11 mouse cellular contexts compared by ENCODE assay signal in the genomic region with DNA sequence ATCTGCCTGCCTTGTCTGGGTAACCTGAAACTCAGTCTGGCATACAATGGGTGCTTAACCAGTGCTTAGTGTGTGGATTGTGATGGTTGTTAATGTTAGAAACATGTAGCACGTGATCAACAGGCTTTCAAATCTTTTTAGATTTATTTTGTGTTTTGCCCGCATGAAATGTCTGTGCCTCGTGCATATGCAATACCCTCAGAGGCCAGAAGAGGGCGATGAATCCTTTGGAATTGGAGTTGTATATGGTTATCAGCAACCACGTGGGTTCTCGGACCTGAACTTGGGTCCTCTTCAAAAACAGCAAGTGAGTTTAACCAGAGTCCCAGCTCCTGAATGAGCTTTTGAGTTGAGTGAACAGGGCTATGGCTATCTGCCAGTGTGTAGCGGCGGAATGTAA.
DNase-seq lines count a peak whose midpoint lies in the region; ATAC-seq and TF ChIP-seq lines count a peak whose summit lies in the region.
"Had no signal": no experiment of that assay in that cellular context is flagged by ENCODE, and none has a peak within 500 bp of the region (broad histone marks: within the 10 kb centered on the region; RNA-seq: fewer than 3 reads in every experiment).

No protein-coding gene starts in this region.

- no peaks in the 10 kb centered on the region; the same call in 1 of the 2 replicates for H3K27me3 ChIP-seq in liver, adult 2 months (ENCODE audit: control insufficient read depth, insufficient read depth, low read length)
- no peaks in the 10 kb centered on the region for H3K27me3 ChIP-seq in liver, embryonic 11.5 days (replicated peaks; ENCODE audit: control insufficient read depth, insufficient read depth, low read length)
- H3K27me3 ChIP-seq: lung, embryonic 15.5 days had no signal

- peak; percentile 26; the same call in 1 of the 2 replicates for TF ChIP-seq CTCF in liver, adult 2 months (IDR thresholded peaks at IDR 0.05; ENCODE audit: low read depth, low read length)

- DNase-seq in embryo, embryonic 10 days (ENCODE audit: low spot score) = peak; percentile 39
- no peak for DNase-seq in embryo, embryonic 11 days
- DNase-seq in liver, adult 2 months (ENCODE audit: extremely low read depth, low read depth, low spot score) = peak; percentile 12
- DNase-seq in liver, embryonic 11.5 days (ENCODE audit: low spot score) = no peak
- peak; percentile 22 for DNase-seq in NIH3T3 (ENCODE audit: low read depth)
- peak; percentile 6 for DNase-seq in lung, postnatal 10 days
- no peak for DNase-seq in cerebellum, adult 9-10 months
- no peak for DNase-seq in urinary bladder, postnatal 4 days (ENCODE audit: low spot score in 2 of 2)
- DNase-seq: cerebellum, adult 11-12 months; kidney, postnatal 14 days had no signal

- WGBS in liver, adult 2 months = 72% methylated on average over 8 of the region's 8 CpGs
- WGBS in liver, embryonic 11.5 days = 55% methylated on average over 8 of the region's 8 CpGs

- no peak overlapping the region for H3K9ac ChIP-seq in liver, adult 2 months (ENCODE audit: low read depth, low read length)
- no peak overlapping the region for H3K9ac ChIP-seq in liver, embryonic 11.5 days (ENCODE audit: low read depth, low read length)
- H3K9ac ChIP-seq: lung, embryonic 15.5 days had no signal

- no peaks in the 10 kb centered on the region for H3K4me1 ChIP-seq in liver, adult 2 months (ENCODE audit: control insufficient read depth, insufficient read depth, low read length)
- H3K4me1 ChIP-seq in liver, embryonic 11.5 days (replicated peaks; ENCODE audit: control insufficient read depth, insufficient read depth, low read length) = no peaks in the 10 kb centered on the region
- H3K4me1 ChIP-seq: lung, embryonic 15.5 days had no signal

- H3K4me3 ChIP-seq in liver, adult 2 months (ENCODE audit: insufficient read depth, low read depth, low read length) = no peak overlapping the region
- H3K4me3 ChIP-seq in liver, embryonic 11.5 days (ENCODE audit: low read depth, low read length) = no peak overlapping the region
- H3K4me3 ChIP-seq: lung, embryonic 15.5 days had no signal

- no peak overlapping the region for H3K4me2 ChIP-seq in liver, embryonic 11.5 days
- H3K4me2 ChIP-seq: lung, embryonic 15.5 days had no signal

- H3K79me2 ChIP-seq in liver, adult 2 months (ENCODE audit: control insufficient read depth, insufficient read depth, low read length) = no peaks in the 10 kb centered on the region

- no peak overlapping the region for H3K27ac ChIP-seq in liver, adult 2 months (replicated peaks; ENCODE audit: insufficient read depth, low read depth, low read length)
- H3K27ac ChIP-seq in liver, embryonic 11.5 days (ENCODE audit: low read depth, low read length) = no peak overlapping the region
- H3K27ac ChIP-seq: lung, embryonic 15.5 days had no signal

- ATAC-seq in liver, embryonic 11.5 days (replicated peaks; ENCODE audit: low FRiP score) = no peak

- H3K9me3 ChIP-seq in liver, embryonic 11.5 days (ENCODE audit: control insufficient read depth, low read length) = no peaks in the 10 kb centered on the region
- H3K9me3 ChIP-seq: lung, embryonic 15.5 days had no signal

- H3K36me3 ChIP-seq in liver, adult 2 months (ENCODE audit: control insufficient read depth, insufficient read depth, low read length) = no peaks in the 10 kb centered on the region
- H3K36me3 ChIP-seq in liver, embryonic 11.5 days (ENCODE audit: control insufficient read depth, insufficient read depth, low read length) = no peaks in the 10 kb centered on the region
- H3K36me3 ChIP-seq: lung, embryonic 15.5 days had no signal

- TF ChIP-seq POLR2A in liver, adult 2 months (IDR thresholded peaks at IDR 0.05; ENCODE audit: extremely low read depth, insufficient read depth, low read length) = no peak

Comparison
In these comparisons a context has a peak if more than half of its experiments do, and no peak if none do; other contexts are left out.
1. DNase-seq: peak in embryo, embryonic 10 days (single experiment), liver, adult 2 months (single experiment), NIH3T3 (single experiment) and lung, postnatal 10 days (single experiment); none in embryo, embryonic 11 days (single experiment), liver, embryonic 11.5 days (single experiment), cerebellum, adult 9-10 months (single experiment) and urinary bladder, postnatal 4 days (0 of 2).